Mouse (Mus musculus) CD4-positive, CD25-positive, alpha-beta regulatory T cell (primary cell): ENCODE results near the gene Degs1. TPM values are rescaled to one million over a fixed set of nuclear protein-coding genes. Genes with fewer than 3 reads are reported as not detected.

Experiments used
- polyA plus RNA-seq: library from polyadenylated mRNA; unstranded; fragments of 100-300 nt; shearing (Covaris generic); gene quantifications from one replicate; pipeline ENCODE4 v1.2.1, GENCODE M21; 2017

Degs1 gene
- polyA plus RNA-seq, result 104 TPM

GRCm38 (mm10) chr1:182282091-182283075, at the start of gene Degs1:
TSS of gene Degs1 (minus strand) at chr1:182282804.

Other genes starting within 250 kb of the Degs1 start
- 198 TPM for gene Srp9, start 158.1 kb downstream of the Degs1 start, polyA plus RNA-seq
- not detected for gene Vmn1r1, start 118.3 kb downstream of the Degs1 start, polyA plus RNA-seq
- 50.5 TPM for gene Fbxo28, start 58.8 kb upstream of the Degs1 start, polyA plus RNA-seq
- gene Trp53bp2, start 126.4 kb upstream of the Degs1 start, polyA plus RNA-seq, result 26.2 TPM
- 141 TPM for gene Capn2, start 234.8 kb upstream of the Degs1 start, polyA plus RNA-seq